Mouse (Mus musculus): ENCODE results near the gene Clpb. TPM values are rescaled to one million over a fixed set of nuclear protein-coding genes. Genes with fewer than 3 reads are reported as not detected.
"Not testable (repeated sequence)": the region's sequence is repeated elsewhere in the genome, so short reads cannot be mapped to it uniquely, and the experiment has no call there.

Clpb gene
- 21.1 and 23.4 TPM in 2 replicates for polyA plus RNA-seq (2015; fragmentation: Nextera tagmentation; extraction: Ambion mirVana)

DNA sequence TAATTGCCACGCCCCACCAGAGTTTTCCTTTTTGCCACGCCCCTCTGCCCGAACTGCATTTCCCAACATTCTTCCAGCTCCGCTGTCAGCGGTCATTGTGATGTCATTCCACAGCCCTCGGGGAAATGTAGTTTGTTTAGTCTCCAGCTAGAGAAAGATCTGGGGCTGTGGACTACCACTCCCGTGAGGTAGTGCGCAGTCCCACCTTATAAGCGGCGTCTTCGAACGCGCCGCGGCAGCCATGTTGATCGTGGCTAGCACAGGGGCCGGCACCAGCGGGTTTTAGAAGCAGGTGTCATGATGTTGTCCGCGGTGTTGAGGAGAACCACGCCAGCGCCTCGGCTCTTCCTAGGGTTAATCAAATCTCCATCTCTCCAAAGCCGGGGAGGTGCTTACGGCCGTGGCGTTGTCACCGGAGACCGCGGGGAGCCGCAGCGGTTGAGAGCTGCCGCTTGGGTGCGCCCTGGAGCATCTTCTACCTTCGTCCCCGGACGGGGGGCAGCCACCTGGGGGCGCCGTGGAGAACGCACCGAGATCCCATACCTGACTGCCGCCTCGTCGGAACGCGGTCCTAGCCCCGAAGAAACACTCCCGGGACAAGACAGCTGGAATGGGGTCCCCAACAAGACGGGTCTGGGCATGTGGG is at the start of gene Clpb:
Gene Clpb (plus strand): TSS at position 120 of the 646 bp plus-strand sequence.
- H3K4me3 ChIP-seq (ENCODE audit: low read depth, low read length), result peak within 1 kb of the TSS; percentile 42
- no peaks in the 10 kb centered on the region for H3K9me3 ChIP-seq (ENCODE audit: low read length)
- H3K27ac ChIP-seq (ENCODE audit: low read length), result peak within 1 kb of the TSS; percentile 43; the same call in 1 of the 2 replicates
- H3K4me2 ChIP-seq (replicated peaks; ENCODE audit: low read depth, low read length), result peak within 1 kb of the TSS; percentile 59
- no peaks in the 10 kb centered on the region for H3K27me3 ChIP-seq (replicated peaks; ENCODE audit: insufficient read depth, low read length)
- H3K4me1 ChIP-seq (ENCODE audit: insufficient read depth, low read depth, low read length), result peaks cover 8% of the 10 kb centered on the region; the same call in 1 of the 2 replicates
- WGBS, result under 1% methylated on average over 49 of the region's 49 CpGs
- ATAC-seq (peak; percentile 100), DNase-seq (ENCODE audit: low spot score) (peak; percentile 99)
- peak; percentile 88 for TF ChIP-seq CTCF (IDR thresholded peaks at IDR 0.05)
- no peak for TF ChIP-seq EP300 (IDR thresholded peaks at IDR 0.05)
- H3K36me3 ChIP-seq (ENCODE audit: insufficient read depth, low read length), result no peaks in the 10 kb centered on the region
- no peak within 1 kb of the TSS for H3K9ac ChIP-seq (replicated peaks; ENCODE audit: low read depth)

DNA sequence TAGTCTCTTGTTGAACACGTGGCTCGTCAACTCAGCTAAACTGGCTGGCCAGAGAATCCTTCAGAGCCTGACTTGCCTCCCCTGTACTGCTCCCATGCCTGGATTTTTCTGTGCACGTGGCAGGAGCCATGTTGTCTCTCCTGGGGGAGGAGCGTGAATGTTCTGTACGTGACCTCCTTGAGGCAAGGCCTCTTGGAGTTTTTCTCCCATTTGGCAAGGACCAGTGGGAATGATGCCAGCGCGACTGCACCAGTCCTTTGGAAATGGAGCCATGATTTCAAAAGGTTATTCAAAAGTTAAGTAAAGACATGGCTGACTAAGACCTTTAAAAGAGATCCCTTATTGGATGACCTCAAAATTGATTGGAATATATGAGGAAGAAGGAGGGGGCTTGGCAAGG is 48.0 kb upstream of the Clpb start:
- H3K27me3 ChIP-seq (replicated peaks; ENCODE audit: insufficient read depth, low read length), result no peaks in the 10 kb centered on the region
- H3K4me3 ChIP-seq (ENCODE audit: low read depth, low read length), result no peak overlapping the region
- H3K27ac ChIP-seq (ENCODE audit: low read length), result no peak overlapping the region
- H3K9me3 ChIP-seq (ENCODE audit: low read length), result no peaks in the 10 kb centered on the region
- no peak overlapping the region for H3K9ac ChIP-seq (replicated peaks; ENCODE audit: low read depth)
- no peak for ATAC-seq
- H3K4me2 ChIP-seq (replicated peaks; ENCODE audit: low read depth, low read length), result no peak overlapping the region
- no peaks in the 10 kb centered on the region for H3K36me3 ChIP-seq (ENCODE audit: insufficient read depth, low read length)
- no peak for DNase-seq (ENCODE audit: low spot score)
- WGBS, result 50% methylated on average over 7 of the region's 7 CpGs
- TF ChIP-seq EP300 (IDR thresholded peaks at IDR 0.05) (no peak), CTCF (IDR thresholded peaks at IDR 0.05) (no peak)
- no peaks in the 10 kb centered on the region for H3K4me1 ChIP-seq (ENCODE audit: insufficient read depth, low read depth, low read length)

DNA sequence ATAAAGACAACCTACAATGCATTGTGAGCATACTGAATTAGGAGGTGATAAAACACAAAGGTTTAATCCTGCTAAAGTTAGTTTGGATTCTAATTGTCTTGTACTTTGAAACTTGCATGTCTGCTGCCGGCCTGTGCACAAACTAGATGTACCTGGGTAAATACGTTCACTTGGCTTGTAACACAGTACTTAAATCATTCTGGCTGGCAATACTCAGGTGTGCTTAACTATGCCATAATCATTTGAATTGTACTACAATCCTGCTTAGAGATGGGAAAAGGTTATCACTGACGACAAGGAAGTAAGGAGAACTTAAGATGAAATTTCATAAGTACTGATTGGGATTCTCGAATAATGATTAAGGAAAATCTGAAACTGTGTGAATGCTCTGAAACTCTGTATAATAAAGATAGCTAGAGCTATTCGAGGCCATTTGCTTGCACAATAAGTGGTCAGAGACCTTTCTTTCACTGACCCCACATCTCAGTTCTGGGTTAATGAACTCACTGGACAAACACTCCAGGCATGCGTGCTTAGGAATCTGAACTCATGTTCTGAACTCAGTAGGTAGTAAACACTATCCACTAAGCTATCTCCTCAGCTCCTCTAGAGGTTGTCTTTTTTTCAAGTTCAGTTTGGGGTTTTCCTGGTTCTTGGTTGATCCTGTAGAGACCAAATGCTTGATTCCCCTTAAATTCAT is 47.1 kb upstream of the Clpb start:
- H3K4me1 ChIP-seq (ENCODE audit: insufficient read depth, low read depth, low read length), result no peaks in the 10 kb centered on the region

GRCm38 (mm10) chr7:101617438-101618165 is 45.8 kb upstream of the Clpb start:
- no peaks in the 10 kb centered on the region for H3K27me3 ChIP-seq (replicated peaks; ENCODE audit: insufficient read depth, low read length)
- no peak overlapping the region for H3K4me2 ChIP-seq (replicated peaks; ENCODE audit: low read depth, low read length)
- DNase-seq (ENCODE audit: low spot score), result no peak
- WGBS, result 71% methylated on average over 10 of the region's 10 CpGs
- H3K4me1 ChIP-seq (ENCODE audit: insufficient read depth, low read depth, low read length), result no peaks in the 10 kb centered on the region
- H3K4me3 ChIP-seq (ENCODE audit: low read depth, low read length), result no peak overlapping the region
- no peaks in the 10 kb centered on the region for H3K9me3 ChIP-seq (ENCODE audit: low read length)
- no peaks in the 10 kb centered on the region for H3K36me3 ChIP-seq (ENCODE audit: insufficient read depth, low read length)
- TF ChIP-seq EP300 (IDR thresholded peaks at IDR 0.05) (no peak), CTCF (IDR thresholded peaks at IDR 0.05) (no peak)
- H3K27ac ChIP-seq (ENCODE audit: low read length), result no peak overlapping the region
- ATAC-seq, result no peak
- H3K9ac ChIP-seq (replicated peaks; ENCODE audit: low read depth), result no peak overlapping the region

More for the DNA sequence above, 47.1 kb upstream of the Clpb start:
- 58% methylated on average over 6 of the region's 6 CpGs for WGBS
- no peak overlapping the region for H3K9ac ChIP-seq (replicated peaks; ENCODE audit: low read depth)
- H3K36me3 ChIP-seq (ENCODE audit: insufficient read depth, low read length), result no peaks in the 10 kb centered on the region
- ATAC-seq (no peak), DNase-seq (ENCODE audit: low spot score) (no peak)
- no peak overlapping the region for H3K4me3 ChIP-seq (ENCODE audit: low read depth, low read length)
- H3K9me3 ChIP-seq (ENCODE audit: low read length), result no peaks in the 10 kb centered on the region
- H3K27ac ChIP-seq (ENCODE audit: low read length), result no peak overlapping the region
- H3K27me3 ChIP-seq (replicated peaks; ENCODE audit: insufficient read depth, low read length), result no peaks in the 10 kb centered on the region
- TF ChIP-seq CTCF (IDR thresholded peaks at IDR 0.05) (no peak), EP300 (IDR thresholded peaks at IDR 0.05) (no peak)
- no peak overlapping the region for H3K4me2 ChIP-seq (replicated peaks; ENCODE audit: low read depth, low read length)

- 73% methylated on average over 7 of the region's 7 CpGs for WGBS
- H3K9me3 ChIP-seq (ENCODE audit: low read length), result no peaks in the 10 kb centered on the region
- DNase-seq (ENCODE audit: low spot score), result no peak
Measured at GRCm38 (mm10) chr7:101618273-101618672, 45.2 kb upstream of the Clpb start.

GRCm38 (mm10) chr7:101620373-101620772 is 43.1 kb upstream of the Clpb start:
- ATAC-seq, result no peak
- no peak for TF ChIP-seq EP300 (IDR thresholded peaks at IDR 0.05)
- TF ChIP-seq CTCF (IDR thresholded peaks at IDR 0.05), result peak; percentile 79
- Histone ChIP-seq H3K4me1 (ENCODE audit: insufficient read depth, low read depth, low read length) (no peaks in the 10 kb centered on the region), H3K9ac (replicated peaks; ENCODE audit: low read depth) (no peak overlapping the region), H3K4me3 (ENCODE audit: low read depth, low read length) (no peak overlapping the region), H3K4me2 (replicated peaks; ENCODE audit: low read depth, low read length) (no peak overlapping the region), H3K27ac (ENCODE audit: low read length) (no peak overlapping the region), H3K27me3 (replicated peaks; ENCODE audit: insufficient read depth, low read length) (no peaks in the 10 kb centered on the region), H3K9me3 (ENCODE audit: low read length) (no peaks in the 10 kb centered on the region), H3K36me3 (ENCODE audit: insufficient read depth, low read length) (no peaks in the 10 kb centered on the region)
- 19% methylated on average over 4 of the region's 4 CpGs for WGBS
- DNase-seq (ENCODE audit: low spot score), result peak; percentile 53

More at GRCm38 (mm10) chr7:101618273-101618672, 45.2 kb upstream of the Clpb start:
- H3K27me3 ChIP-seq (replicated peaks; ENCODE audit: insufficient read depth, low read length), result no peaks in the 10 kb centered on the region
- no peak overlapping the region for H3K4me3 ChIP-seq (ENCODE audit: low read depth, low read length)
- H3K36me3 ChIP-seq (ENCODE audit: insufficient read depth, low read length), result no peaks in the 10 kb centered on the region
- H3K4me1 ChIP-seq (ENCODE audit: insufficient read depth, low read depth, low read length), result no peaks in the 10 kb centered on the region
- H3K9ac ChIP-seq (replicated peaks; ENCODE audit: low read depth), result no peak overlapping the region
- no peak for ATAC-seq
- H3K4me2 ChIP-seq (replicated peaks; ENCODE audit: low read depth, low read length), result no peak overlapping the region
- H3K27ac ChIP-seq (ENCODE audit: low read length), result no peak overlapping the region
- TF ChIP-seq EP300 (IDR thresholded peaks at IDR 0.05) (no peak), CTCF (IDR thresholded peaks at IDR 0.05) (no peak)

DNA sequence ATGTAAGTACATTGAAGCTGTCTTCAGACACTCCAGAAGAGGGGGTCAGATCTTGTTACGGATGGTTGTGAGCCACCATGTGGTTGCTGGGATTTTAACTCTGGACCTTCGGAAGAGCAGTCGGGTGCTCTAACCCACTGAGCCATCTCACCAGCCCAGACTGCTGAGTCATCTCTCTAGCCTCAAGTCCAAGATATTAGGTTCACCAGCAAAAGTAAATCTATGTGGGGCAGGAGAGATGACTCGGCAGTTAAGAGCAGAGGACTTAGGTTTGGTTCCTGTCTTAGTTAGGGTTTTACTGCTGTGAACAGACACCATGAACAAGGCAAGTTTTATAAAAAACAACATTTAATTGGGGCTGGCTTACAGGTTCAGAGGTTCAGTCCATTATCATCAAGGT is 41.6 kb upstream of the Clpb start:
- DNase-seq (ENCODE audit: low spot score); H3K27ac ChIP-seq (ENCODE audit: low read length); H3K4me1 ChIP-seq (ENCODE audit: insufficient read depth, low read depth, low read length); H3K4me3 ChIP-seq (ENCODE audit: low read depth, low read length); H3K4me2 ChIP-seq (replicated peaks; ENCODE audit: low read depth, low read length); H3K27me3 ChIP-seq (replicated peaks; ENCODE audit: insufficient read depth, low read length); H3K9ac ChIP-seq (replicated peaks; ENCODE audit: low read depth); H3K9me3 ChIP-seq (ENCODE audit: low read length); ATAC-seq; H3K36me3 ChIP-seq (ENCODE audit: insufficient read depth, low read length): not testable (repeated sequence)
- WGBS, result 78% methylated on average over 4 of the region's 4 CpGs

Data from lung, postnatal 0 days (tissue).